Mouse (Mus musculus): ENCODE results near the gene Serpinb9.
"Not testable (repeated sequence)": the region's sequence is repeated elsewhere in the genome, so short reads cannot be mapped to it uniquely, and the experiment has no call there.

The Serpinb9 gene

GRCm38 (mm10) chr13:33003523-33004413 is 718 bp downstream of the Serpinb9 start:
- DNase-seq (ENCODE audit: low spot score in 2 of 2) = no peak

GRCm38 (mm10) chr13:33004414-33005105 is 1.5 kb downstream of the Serpinb9 start:
- peak; percentile 92 to 93 for DNase-seq (ENCODE audit: low spot score in 2 of 2)

- peak in 1 of 2 experiments; percentile 19 for DNase-seq (ENCODE audit: low spot score in 2 of 2)
Observed at GRCm38 (mm10) chr13:33005501-33006075, 2.5 kb downstream of the Serpinb9 start.

GRCm38 (mm10) chr13:33006555-33006954 is 3.5 kb downstream of the Serpinb9 start:
- no peak for DNase-seq (ENCODE audit: low spot score in 2 of 2)

GRCm38 (mm10) chr13:33012395-33012794 is 9.3 kb downstream of the Serpinb9 start:
- no peak for DNase-seq (ENCODE audit: low spot score in 2 of 2)

GRCm38 (mm10) chr13:33013271-33013670 is 10.2 kb downstream of the Serpinb9 start:
- no peak for DNase-seq (ENCODE audit: low spot score in 2 of 2)

- DNase-seq (ENCODE audit: low spot score in 2 of 2) = peak in 1 of 2 experiments; percentile 27
Observed at GRCm38 (mm10) chr13:33022371-33022770, 19.3 kb downstream of the Serpinb9 start.

GRCm38 (mm10) chr13:33026427-33027057 is 23.5 kb downstream of the Serpinb9 start:
- DNase-seq (ENCODE audit: low spot score in 2 of 2) = no peak

GRCm38 (mm10) chr13:33027244-33027643 is 24.2 kb downstream of the Serpinb9 start, which contains the start of gene Serpinb9b:
TSS of gene Serpinb9b (plus strand) at chr13:33027416.
- DNase-seq (ENCODE audit: low spot score in 2 of 2) = no peak

- DNase-seq (ENCODE audit: low spot score in 2 of 2) = no peak
Observed at GRCm38 (mm10) chr13:33028146-33028545, 25.1 kb downstream of the Serpinb9 start.

- peak in 1 of 2 experiments; percentile 19 for DNase-seq (ENCODE audit: low spot score in 2 of 2)
Observed at GRCm38 (mm10) chr13:33028550-33028949, 25.5 kb downstream of the Serpinb9 start.

GRCm38 (mm10) chr13:33029478-33029877 is 26.4 kb downstream of the Serpinb9 start:
- not testable (repeated sequence) for DNase-seq (ENCODE audit: low spot score in 2 of 2)

GRCm38 (mm10) chr13:33030281-33030680 is 27.2 kb downstream of the Serpinb9 start:
- DNase-seq (ENCODE audit: low spot score in 2 of 2) = no peak

GRCm38 (mm10) chr13:33035506-33035905 is 32.5 kb downstream of the Serpinb9 start:
- no peak for DNase-seq (ENCODE audit: low spot score in 2 of 2)

- DNase-seq (ENCODE audit: low spot score in 2 of 2) = no peak
Observed at GRCm38 (mm10) chr13:33043542-33043941, 40.5 kb downstream of the Serpinb9 start.

GRCm38 (mm10) chr13:33047234-33047633 is 44.2 kb downstream of the Serpinb9 start:
- DNase-seq (ENCODE audit: low spot score in 2 of 2) = no peak

- no peak for DNase-seq (ENCODE audit: low spot score in 2 of 2)
Observed at GRCm38 (mm10) chr13:33048187-33048586, 45.1 kb downstream of the Serpinb9 start.

GRCm38 (mm10) chr13:33051697-33052096 is 48.6 kb downstream of the Serpinb9 start:
- DNase-seq (ENCODE audit: low spot score in 2 of 2) = no peak

GRCm38 (mm10) chr13:33063048-33063447 is 60.0 kb downstream of the Serpinb9 start:
- DNase-seq (ENCODE audit: low spot score in 2 of 2) = no peak

Data from heart, adult 9 months (tissue).